Mouse (Mus musculus): ENCODE results near the gene Gclc. TPM values are rescaled to one million over a fixed set of nuclear protein-coding genes. Genes with fewer than 3 reads are reported as not detected.
"Not testable (repeated sequence)": the region's sequence is repeated elsewhere in the genome, so short reads cannot be mapped to it uniquely, and the experiment has no call there.

The Gclc gene
- total RNA-seq, 1 experiment from 2014 or later = 45.1 TPM

DNA sequence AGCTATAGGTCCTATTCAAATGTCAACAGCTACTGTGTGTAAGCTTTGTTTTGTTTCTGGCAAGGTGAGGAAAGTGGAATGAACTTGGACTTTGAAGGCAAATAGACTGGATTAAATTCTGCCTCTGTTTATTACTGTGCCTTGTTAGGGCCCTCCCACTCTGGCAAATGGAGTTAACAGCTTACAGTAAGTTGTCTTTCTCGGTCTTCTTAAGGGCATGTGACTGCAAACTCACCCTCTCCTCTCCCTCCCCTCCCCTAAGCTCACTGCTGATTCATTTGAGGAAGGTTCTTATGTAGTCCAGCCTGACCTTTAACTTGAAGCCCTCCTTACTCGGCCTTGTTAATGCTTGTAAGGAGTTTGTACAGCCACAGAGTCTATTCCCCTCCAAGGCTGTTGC is 8.0 kb upstream of the Gclc start:
- DNase-seq = no peak

DNA sequence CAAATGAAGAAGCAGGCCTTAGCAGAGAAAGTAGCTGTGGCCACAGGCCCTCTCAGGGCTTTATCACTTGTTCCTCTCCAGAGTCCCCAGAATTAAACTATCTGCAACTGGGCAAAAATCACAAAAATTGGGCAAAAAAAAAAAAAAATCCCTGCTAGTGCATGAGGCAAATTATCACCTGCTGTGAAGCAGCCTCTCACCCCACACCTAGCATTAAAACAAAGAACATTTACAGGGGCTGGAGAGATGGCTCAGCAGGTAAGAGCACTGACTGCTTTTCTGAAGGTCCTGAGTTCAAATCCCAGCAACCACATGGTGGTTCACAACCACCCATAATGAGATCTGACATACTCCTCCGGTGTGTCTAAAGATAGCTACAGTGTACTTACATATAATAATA is 6.0 kb upstream of the Gclc start:
- not testable (repeated sequence) for DNase-seq

DNA sequence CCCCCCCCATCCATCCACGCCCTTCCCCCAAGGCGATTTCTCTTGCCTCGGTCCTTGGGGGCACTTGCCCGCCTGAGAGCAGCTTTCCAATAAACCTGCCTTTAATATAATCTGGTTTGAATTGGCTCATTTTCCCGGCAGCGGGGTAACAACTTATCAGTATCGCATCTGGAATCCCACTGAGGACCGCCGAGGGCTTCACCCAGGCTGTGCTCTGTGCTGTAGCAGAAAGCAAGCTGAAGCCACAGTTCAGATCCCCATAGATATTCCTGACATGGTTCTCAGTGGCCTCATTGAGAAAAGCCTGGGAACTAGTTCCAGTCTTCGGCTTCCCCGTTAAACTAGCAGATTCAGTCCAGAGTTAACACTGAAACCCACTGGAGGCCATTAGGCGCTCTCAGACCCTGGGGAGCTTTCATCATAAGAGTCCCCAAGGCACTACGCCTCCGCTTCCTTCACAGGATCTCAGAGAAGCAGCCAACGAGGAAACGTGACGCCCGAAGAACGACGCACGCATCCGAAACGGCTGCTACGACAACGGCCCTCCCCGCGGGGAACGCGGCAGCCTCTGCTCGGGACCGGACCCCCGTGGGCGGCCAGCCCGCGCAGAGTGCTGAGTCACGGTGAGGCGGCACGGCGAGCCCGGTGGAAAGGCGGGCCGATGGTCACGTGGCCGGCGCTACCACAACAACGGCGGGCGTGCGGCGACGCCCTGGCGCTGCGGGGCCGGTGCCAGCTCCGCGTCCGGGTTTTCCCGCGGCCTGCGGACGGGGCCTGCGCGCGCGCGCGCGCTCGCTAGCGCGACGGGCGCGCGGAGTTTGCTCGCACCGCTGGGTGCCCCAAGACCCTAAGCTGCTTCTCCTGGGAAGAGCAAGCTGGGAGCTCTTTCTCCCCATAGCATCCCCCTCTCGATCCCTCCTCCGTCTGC is 3.9 kb upstream of the Gclc start:
- peak; percentile 97 for DNase-seq

DNA sequence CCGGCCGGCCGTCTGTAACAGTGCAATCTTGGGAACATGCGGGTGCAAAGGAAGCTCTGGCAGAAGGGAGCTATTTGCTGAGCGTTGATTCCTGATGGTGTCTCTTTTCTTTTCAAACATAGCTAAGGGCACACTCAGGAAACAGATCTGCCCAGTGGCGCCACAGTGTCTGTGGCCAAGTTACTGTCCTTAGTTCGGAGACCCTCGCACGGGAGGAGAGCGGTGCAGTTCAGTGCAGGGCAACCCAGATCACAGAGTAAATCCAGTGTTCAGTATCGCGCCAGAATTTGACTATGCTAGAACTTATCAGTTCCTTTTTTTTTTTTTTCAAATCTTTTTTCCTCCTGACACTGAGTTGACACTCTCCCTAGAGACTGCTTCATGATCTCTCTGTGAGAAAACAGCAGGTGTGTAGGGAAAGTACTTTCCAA is 3.2 kb upstream of the Gclc start:
- no peak for DNase-seq

DNA sequence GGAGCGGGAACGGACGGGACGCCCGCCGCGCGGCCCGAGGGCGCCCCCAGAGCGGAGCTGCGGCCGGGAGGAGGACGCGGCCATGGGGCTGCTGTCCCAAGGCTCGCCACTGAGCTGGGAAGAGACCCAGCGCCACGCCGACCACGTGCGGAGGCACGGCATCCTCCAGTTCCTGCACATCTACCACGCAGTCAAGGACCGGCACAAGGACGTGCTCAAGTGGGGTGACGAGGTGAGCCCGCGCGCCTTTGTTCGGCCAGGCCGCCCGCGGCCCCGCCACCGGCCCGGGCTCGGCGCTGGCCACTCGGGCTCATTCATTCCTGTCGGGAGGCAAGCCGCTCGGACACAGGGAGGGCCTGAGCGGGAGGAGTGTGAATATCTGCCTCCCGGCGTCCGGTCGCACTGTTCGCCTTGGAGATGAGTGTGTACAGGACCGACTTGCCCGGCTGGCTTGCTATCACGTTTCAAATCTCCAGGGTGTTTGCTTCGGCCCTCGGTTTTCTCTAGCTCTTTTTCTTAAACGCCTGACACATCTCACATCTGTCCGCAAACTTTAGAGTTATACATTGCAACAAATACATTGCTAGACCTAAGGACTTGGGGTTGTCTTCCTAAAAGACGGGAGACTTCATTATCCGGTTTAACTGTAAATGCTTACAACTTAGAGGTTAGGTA is 530 bp downstream of the Gclc start:
- DNase-seq = peak; percentile 88

DNA sequence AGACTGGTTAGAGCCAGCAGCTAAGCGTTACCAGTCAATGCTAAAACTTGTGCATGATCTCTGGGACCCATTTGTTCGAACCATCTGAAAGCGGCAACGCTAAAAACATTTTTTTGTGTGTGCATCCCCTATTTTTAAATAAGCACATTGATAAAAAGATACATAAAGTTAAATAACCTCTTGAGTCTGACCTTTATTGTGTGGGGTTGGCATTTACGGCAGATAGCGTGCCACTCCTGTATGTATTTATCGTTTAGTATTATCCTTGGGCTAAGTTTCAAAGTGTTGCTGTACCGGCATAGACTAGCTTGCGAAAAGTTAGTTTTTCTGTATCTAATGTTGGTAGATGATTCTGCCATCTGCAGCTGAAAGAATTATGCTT is 1.1 kb downstream of the Gclc start:
- DNase-seq = no peak

DNA sequence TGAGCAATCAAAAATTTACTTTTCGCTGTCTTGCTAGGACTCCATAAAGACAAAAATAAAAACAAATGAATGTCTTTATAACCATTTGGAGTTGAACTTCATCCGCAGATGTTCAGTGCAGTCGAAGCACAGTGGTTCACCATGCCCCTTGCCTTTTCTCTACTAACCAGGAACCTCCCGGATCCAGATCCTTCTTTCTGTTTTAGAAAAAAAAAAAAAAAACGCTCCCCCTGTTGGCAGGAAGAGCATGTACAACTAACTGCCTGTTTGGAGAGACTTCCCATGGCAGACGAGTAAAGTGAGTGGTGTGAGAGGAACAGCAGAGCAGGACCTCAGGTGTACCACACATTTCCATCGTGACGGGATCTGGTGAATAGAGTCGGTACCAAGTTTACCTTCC is 1.7 kb downstream of the Gclc start:
- DNase-seq = no peak

DNA sequence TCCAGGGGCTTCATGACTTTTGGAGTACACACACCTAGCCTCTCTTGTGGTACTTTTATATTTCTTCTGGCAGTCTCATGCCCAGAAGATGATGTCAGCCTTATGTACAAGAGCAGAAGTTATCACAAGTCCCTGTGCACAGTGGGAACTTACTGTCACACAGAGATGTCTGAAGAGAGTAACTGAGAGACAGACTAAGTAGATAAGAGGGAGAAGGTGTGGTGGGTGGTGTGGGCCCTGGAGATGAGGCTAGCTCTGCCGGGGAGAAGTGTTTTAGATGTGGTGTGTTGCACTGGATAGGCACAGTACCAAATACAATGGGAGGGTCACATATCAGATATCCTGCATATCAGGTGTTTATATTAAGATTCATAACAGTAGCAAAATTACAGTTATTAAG is 3.0 kb downstream of the Gclc start:
- DNase-seq = no peak

DNA sequence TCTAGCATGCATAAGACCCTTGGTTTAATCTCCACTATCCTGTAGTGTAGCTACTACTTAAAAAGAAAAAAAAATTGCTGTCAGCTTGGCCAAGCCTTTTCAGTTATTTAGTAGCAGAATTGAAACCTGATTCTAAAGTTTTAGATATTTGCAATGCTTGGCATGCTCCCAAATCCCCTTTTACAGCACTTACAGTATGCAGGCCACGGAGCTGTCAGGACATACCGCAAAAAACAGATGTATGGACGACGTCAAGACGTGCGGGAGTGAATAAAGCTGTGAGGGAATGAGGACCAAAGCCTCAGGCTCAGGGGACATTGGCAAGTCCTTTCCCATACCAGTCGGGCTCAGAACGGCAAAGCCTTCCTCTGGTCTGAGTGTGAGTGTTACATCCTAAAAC is 4.1 kb downstream of the Gclc start:
- DNase-seq = no peak

DNA sequence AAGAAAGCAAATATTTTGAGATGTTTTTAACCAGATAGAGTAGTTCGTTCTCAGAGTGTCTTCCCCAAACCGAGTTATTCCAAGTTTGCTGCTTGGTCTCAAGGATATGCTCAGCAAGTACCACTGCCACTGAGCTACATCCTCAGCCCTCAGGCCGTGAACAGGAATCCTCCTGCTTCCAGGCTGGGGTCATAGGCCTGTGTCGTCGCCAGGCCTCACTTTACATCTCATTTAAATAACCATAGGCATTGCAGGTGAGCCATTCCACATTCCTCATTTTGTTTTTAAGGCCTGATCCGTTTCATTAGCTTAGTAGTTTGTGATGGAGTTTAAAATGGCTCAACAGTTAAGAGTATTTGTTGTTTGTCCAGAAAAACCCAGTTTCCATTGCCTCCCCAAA is 4.8 kb downstream of the Gclc start:
- no peak for DNase-seq

DNA sequence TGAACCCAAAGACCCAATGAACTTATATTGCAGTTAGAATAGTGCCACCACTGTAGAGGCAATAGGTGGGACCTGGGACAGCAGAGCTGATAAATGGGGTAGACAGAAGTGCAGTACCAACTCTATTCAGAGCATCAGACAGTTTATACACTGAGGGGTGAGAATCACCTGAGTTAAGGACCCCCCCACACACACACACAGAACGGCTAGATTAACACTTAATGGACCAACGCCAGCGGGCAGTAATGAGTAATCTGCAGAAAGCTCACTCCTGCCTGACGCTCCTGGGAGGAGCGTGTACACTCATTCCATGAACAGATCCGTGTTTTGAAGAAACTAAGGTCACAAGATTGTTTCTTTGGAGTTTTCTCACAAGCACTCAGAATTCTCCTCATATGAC is 5.4 kb downstream of the Gclc start:
- peak; percentile 47 for DNase-seq

DNA sequence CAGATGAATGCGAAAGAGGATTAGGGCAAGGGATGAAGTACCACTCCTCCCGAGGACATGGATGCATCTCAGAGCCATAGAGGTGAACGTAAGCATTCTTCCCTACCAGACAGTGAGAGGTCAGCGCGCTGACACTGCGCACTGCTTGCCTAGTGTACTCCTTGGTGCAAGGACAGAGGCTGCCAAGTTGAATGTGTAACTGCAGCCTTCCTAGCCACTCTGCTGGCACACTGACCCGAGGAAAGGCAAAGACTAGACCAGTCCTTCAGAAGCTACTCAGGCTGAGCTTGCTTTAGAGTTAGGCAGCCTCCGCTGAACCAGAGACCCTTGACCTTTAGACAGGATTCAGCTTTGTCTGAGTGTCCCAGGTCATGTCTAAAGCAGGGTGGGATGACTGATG is 11.9 kb downstream of the Gclc start:
- no peak for DNase-seq

DNA sequence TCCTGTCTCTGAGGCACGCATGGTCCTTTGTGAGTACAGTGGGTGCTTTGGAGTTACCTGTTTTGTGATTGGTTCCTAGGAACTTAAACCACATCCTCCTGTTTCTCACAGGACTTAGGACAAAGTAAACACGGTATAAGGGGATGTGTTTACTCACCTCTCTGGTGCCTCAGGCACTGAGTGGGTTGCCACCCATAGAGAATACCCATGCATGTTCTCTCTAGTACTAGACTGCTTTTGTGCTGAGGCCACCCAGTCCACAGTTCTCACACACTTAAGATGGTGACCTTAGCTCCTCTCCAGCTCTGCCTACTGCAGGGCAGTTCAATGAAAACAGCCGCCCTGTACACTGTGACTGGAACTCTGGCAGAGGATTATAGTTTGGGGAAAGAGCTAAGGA is 12.4 kb downstream of the Gclc start:
- DNase-seq = no peak

DNA sequence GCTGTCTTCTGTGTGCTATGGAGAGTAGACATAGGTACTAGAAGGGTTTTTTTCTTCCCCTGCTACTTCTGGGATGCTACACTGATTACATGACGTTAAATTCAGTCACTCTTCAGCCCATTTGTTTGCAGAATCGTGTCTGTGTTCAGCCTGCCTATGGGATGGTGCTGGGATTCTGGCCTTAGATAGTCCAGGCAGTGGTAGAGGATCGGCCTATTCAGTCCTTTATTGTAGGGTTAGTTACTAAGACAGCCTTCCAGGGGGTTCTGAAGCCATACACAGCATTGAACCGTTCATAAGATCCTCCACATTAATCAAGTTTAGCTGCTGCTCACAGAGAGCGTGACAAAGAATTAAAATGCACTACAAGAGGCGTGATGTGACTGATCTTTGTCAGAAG is 16.6 kb downstream of the Gclc start:
- no peak for DNase-seq

DNA sequence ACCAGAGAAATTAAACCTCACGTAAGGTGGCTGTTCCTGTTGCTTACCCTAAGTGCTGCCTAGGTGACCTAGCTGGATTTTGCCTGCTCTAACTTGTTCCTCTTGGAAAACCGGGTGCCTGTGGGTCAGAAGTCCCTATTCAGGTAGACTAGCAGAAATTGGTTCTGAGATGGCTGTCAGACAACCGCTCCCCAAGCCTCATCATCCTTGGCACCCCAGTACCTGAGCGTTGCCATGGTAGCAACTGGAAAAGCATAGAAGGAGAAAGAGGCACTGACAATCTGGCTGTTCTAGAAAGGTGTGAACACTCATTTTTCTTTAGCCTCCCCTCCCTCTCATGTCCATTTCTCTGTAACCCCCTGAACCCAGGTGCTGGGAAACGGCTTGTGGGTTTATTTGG is 17.0 kb downstream of the Gclc start:
- DNase-seq = no peak

DNA sequence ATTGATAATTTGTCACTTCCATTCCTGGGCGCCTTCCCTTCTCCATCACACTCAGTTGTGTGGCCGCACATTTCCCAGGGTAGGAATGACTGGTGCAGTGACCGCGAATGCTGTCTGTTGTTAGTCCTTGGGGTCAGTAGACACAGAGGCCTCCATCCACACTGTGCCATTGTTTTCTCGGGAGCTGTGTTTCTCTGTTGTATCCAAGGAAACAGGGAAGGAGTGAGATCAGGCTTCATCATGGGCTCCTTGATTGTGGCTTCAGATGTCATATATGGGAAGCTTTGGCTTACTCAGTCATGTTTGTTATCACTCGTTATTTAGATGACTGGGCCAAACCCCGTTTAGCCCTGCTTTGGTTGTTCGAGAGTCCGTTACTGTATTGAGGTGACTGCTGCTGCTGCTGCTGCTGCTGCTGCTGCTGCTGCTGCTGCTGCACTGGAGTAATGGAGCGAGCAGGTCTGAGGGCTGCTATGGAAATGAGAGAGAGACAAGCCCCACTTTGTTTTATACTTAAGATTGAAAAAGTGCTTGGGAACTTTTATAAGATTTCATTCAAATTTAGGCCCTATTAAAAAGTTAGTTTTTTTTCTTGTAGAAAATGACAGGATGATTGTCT is 17.5 kb downstream of the Gclc start:
- no peak for DNase-seq

DNA sequence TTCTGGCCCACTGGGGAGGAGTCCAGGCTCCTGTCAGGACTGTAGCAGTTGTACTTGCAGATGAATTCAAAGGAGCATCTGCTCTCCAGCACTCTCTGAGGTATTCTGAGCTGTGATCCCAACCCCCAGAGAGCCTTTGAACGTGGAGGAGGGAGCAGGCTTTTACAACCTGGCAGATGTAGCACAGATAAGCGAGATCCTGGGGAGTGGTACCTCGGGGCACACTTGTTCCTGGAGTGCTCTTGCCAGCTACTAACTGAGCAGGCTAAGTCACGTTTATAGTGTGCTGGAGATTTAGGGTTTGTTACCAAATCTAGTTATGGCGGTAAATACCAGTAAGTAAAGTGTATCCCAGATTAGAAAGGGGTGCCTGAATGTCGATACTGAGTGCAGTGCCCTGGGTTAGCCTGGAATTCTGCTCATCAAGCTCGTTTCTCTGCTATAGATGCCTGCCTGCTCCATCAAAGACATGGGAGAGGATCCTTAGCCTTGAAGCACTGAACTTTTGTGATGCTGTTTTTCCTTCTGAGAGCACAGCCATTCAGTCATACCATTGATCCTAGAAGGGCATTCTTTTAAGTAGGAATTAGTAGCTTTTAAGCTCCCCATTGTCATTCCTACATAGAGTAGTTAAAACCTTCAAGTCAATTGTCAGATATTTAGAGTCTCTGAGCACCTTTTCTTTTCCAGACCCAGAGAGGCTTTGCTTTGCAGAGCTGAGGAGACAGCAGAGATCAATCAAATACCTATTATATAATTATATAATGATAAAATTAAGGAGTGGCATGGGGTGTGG is 22.6 kb downstream of the Gclc start:
- DNase-seq = no peak

DNA sequence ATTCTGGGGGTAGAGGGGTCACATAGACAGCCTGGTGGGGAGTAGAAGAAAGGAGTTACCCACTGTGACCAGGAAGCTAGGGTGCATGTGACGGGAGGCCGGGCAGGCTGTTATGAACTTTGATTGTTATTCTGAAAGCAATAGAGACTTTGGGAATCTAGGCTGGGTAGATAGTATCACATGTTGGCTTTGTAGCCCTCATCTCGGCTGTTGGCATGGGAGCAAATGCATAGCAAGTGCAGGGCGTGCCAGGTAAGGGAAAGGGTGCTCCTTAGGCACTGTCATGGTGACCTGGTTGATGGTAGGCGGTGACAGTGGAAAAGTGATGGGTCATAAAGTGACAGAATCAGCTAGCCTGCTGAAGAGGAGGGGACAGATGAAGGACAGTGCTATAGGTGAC is 23.3 kb downstream of the Gclc start:
- DNase-seq = no peak

DNA sequence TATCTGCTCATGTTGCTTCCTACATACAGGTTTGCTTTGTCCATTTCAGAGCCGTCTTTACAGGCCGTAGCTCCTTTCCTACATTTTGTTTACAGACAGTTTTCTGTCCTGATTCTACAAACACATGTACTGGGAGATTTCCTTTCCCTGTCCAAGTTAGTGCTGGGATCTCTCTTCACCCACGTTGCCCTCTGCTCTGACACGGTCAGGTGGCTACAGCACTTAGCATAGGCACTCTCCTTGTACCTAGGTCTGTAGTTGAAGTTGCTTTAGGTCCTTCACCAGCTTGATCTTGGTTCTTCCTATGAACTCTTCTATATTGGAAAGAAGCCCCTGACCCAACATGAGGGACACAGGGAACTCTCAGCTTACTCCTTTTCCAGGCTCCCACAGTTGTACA is 25.4 kb downstream of the Gclc start:
- no peak for DNase-seq

DNA sequence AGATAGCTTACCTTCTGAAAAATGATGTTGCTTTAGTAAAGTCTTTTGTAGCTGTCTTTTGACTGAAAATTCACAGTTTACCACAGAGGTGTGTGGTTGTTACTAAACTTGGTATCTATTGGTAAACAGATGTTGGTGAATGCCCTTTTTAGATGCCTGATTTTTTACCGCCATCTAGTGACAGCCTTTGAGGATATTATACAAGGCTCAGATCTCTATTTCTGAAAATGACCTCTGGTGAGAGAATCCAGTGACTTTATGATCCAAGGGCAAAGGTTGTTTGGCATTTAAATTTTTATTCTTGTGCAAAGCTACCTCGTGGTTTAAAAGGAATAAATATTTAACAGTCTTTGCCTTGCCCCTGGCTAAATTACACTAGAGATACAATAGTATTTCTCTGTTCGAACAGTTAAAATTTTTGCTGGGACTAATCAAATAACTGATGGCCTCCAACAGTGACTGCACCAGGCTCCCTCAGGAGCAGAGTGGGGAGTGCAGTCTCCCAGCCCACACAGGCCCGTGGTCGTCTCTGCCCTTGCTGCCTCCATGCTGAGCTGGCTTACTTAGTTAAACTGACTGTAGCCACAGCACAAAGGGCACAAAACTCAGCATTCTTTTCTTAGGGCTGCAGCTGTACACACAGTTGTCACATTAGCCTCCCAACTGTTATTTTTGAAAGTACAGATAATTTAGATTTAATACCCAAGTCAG is 27.3 kb downstream of the Gclc start:
- DNase-seq = peak; percentile 12

DNA sequence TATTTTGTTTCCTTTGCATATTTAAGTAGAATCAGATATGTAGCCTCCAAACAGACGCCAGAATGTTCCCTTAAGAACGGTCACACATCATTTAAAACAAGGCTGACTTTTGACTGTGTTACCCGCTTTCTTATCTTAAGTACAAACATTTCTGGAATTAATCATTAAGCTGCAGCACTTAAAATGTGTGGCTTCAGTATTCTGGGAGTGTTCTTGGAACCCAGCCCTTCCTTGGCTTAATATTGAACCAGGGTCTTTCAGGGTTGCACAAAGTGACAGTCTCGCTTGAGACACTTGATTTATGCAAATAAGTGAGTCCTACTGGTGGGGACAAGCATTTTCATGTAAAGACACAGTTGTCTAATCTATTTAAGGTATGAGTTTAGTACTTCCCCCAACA is 27.9 kb downstream of the Gclc start:
- no peak for DNase-seq

DNA sequence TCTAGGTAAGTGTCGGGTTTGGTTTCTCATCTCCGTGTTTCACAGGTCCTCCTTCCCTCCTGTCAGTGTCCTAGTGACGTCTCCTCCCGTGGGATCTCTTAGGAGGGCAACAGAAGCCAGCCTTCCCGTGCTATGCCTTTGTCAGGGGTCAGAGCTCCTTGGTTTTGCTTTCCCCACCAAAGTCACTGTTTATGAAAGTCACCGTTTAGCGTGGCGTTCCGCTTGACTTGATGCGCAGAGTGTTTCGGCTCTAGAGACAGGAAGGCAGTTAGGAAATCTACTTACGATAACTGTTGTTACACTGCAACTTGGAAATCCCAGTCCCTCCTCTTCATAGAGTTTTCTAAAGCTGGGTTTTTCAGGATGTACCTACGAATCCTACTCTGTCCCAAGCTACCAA is 28.7 kb downstream of the Gclc start:
- DNase-seq = no peak

Data from adrenal gland, postnatal 14 days (tissue).